Mouse (Mus musculus) CD4-positive, CD25-positive, alpha-beta regulatory T cell, adult 2 months (primary cell): Measurements from ENCODE around the gene Trf.
A peak's percentile ranks its signal among the peaks of the same experiment; 100 is the strongest.
"Not testable (repeated sequence)": the region's sequence is repeated elsewhere in the genome, so short reads cannot be mapped to it uniquely, and the experiment has no call there.

Experiments
- DNase-seq: peaks from one replicate; pipeline ENCODE4 v3.0.0-alpha.2; 2012; ENCODE audit warnings: low read depth, low spot score

The Trf gene

DNA sequence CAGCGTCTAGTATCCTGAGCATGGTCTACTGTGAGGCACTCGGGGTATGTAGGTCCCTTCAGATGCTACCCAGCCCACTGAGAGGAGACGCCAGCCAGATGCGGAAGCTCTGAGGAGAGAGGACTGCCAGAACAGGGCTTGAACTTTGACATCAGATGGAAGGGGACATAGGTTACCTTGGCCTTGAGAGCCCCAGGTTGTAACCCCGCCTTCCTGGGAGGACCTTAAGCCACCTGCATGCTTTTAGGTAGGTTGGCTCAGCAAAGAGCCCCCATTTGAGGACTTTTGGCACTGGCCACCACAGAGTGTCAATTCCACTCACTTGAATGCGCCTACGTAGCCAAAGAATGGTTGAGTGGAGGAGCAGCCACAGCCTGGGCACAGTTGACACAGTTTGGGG lies 5.5 kb downstream of the Trf start:
- no peak for DNase-seq

DNA sequence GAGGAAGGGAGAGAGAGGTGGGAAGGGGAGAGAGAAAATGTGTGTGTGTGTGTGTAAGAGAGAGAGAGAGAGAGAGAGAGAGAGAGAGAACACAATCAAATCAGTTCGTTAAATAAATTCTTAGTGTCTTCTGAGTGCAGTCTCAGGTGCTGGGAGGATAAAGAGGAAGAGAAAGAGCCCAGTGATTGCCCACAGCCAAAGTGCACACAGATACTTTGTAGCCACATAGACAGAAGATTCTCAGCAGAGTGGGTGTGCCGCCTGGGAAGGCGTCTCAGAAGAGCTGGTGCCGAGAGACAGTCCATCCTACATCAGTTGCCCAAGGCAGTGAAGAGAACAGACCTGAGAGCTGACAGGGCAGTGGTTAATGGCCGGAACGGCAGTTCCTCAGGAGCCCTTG lies 16.0 kb downstream of the Trf start:
- no peak for DNase-seq

DNA sequence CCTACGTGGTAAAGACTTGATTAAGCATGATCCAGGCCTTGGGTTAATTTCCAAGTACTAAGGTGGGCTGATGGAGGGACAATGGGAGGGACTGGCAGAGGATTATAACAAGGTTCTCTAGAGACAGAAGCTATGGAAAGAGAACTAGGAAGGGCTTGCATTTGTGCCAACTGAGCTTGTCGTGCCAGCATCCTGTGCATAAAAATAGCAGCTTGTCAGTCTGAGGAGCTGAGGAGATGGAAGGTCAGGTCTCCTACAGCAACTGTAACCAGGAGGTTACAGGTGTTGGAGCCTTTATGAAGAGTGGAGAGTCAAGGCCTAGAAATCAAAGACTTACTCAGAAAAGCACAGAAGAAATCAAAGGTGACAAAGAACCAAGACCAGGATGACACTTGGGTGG lies 16.6 kb downstream of the Trf start:
- DNase-seq = no peak

DNA sequence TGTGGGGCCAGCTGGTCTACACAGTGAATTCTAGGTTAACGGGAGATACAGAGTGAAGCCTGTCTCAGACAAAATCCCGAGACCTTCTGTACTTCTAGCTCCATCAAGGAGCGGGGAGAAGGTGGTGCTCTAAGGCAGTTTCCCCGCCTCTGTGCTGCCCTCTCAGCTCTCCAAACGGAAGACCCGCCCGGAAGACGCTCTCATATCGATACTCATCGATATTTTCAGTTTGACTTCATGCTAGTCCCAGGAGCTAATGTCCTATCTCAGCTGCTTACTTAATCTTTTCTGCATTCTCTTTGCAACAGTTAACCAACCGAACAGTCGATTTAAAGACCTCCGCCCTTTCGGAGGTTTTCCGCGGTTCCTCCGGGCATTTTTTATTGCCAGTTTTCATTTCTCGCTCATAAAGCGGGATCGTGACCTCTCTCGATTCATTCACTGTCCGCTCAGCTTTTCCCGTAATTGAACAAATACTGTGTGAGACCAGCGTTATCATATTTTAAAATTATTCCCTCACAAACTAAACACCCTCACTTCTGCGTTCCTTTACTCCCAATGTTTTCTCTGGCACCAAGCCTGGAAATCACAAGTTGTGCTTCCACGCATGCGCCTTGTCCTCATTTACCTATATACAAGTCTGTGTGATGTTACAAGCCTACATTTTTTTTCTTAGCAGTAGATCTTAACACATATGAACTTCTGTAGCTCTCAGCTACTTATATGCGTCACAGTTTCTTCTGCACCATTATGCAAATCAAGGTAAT lies 17.4 kb downstream of the Trf start:
- no peak for DNase-seq

DNA sequence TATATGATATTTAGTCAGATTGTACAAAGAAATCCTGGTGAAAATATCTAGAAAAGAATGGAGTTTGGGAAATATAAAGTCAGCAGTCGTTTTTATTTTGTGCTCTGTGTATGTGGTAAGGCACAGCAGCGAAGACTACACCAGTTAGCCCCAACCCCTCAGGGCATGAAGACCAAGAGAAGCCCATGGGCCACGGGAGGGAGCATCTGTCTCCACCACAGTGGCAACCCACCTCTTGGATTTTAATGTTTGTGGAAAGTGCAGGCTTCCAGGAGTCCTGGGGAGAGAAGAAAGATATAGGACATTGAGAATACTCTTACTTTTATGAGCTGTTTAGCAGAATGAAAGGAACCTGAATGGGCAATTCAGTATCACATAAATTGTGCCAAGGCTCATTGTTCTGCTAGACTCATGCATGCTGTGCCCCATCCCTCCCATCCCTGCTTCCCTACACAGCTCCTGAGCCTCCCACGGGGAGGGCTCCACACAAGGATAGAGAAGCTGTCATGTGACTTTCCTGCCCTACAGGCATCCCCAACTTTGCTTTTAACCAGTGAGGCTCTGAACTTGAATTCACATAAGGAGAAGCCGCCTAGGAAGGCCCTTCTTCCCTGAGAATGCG lies 21.3 kb downstream of the Trf start:
- no peak for DNase-seq

DNA sequence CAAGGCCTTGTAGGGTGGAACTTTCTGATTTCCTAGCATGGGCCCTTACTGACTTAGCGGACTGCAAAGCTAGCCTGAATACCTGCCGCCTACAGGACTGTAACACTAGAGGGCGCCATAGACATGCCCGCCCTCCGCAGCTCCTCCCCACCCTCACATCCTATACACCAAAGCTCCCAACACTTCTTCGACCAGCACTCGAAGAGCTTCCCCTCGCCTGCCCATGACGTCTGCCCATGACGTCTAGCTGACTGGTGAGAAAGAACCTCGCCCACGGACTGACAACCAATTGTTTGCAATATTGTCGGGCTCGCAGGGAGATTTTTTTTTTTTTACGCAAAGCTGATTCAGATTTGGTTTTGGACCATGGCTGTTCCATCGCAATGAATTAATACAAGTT lies 22.4 kb downstream of the Trf start:
- DNase-seq = peak; percentile 92

DNA sequence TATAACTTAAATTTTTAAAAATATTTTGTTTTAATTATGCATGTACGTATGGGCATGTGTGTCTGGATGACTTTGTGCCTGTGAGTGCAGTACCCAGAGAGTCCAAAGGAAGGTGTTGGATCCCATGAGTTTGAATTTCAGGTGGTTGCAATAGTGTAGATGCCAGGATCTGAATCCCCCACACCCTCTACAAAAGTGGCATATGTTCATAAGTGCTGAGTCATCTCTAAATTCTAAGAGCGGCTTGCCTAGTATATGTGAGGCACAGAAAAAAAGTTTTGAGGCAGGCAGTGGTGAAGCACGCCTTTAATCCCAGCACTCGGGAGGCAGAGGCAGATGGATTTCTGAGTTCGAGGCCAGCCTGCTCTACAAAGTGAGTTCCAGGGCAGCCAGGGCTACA lies 24.5 kb downstream of the Trf start:
- no peak for DNase-seq

DNA sequence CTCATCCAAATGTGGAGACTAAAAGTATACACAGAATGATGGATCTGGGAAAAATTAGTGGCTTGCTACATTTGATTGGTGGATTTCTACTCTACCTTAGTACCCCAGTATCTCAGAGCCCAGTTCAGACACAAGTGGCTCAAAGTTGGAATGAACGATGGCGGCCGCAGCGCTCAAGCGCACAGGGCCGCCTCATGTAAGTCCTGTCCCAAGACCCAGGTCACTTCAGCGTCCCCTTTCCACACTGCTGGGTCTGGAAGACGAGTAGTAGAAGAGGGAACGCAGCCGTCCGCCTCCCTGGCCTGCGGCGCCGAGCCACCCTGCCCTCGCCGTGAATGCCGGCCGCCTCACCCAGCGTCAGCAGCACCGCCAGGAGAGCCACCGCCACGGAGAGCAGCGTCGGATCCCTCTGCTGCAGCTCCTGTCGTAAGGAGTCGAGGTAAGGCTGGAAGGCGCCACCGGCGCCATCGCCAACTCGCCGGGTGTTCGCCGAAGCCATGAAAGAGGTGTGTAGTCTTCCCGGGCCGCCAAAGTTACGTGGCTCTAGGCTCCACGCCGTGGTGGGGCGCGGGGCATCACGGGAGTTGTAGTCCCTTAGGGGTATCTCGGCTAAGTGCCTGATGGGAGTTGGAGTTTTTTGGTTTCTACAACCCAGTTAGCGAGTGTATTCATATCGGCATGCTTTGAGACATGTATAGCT lies 28.5 kb downstream of the Trf start, which contains the start of gene Srprb:
Gene Srprb, minus strand, starts transcription at position 577 of the 700 bp plus-strand sequence.
- DNase-seq = peak; percentile 95

DNA sequence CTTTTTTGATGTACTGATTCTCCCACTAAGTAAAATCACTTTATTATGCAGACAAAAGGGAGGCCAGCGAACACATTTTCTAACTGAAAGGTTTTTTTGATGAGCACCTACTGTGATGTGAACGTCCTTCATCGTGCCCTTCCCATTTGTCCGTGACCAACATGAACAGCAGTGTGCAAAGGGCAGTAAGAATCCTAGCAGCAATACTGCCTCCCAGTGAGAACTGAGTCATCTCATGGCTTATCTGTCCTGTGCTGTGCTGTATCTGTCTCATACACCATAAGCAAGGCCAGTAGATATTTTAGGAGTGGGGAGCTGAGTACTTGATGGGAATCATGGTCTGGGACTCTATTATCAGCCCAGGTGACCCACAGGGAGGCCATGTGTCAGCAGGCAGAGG lies 41.8 kb downstream of the Trf start:
- DNase-seq = no peak

DNA sequence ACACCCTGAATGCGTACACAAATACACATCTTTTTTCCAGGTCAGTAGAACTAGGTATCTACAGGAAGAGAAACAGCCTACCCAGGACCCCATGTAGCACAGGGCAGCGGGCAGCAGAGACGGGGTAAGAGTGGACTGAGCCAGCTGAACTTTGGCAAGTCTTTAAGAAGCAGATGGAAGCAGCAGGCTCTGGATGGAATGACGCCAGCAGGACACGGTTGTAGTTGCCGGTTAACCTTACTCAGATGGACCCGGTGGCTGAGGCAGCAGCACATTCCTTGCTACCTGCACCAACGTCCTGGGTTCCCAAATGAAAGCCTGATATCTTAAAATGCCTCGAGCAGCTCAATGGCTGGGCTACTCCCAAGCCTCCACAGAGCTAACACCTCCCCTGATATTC lies 43.5 kb downstream of the Trf start:
- DNase-seq = no peak

DNA sequence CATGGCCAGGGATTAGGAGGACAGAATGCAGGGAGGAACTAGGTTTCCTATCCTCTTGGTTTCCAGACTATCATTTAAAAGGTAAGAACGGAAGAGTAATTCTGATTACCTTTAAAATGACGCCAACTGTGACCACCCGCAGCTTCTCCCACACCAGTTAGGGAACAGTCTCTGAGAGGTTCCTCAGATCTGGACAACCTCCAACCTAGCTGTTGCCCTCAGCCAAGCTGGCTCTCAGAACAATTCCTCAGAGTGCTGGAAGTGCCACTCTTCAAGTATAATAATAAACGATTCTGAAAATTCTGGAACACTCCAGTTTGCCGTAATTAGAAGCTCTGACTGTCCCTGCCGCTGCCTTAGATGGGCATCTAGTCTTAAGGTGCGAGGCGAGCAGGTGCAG lies 44.3 kb downstream of the Trf start:
- DNase-seq = no peak

DNA sequence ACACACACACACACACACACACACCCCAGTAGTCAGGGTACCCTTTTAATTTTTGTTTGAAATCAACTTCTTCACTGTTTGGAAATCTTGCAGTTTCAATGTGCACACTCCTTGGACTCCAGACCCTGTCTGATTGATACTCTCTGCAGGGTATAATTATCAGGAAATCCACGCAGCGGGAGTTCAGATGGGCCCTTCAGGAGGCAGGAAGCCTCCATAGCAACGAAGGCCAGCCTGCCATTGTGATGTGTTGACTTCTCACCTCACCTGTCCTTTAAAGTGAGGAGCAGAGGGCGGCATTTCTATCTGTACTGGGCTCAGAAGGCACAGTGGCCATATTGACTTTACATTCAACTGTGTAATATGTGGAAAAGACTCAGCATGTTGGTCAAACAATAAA lies 45.4 kb downstream of the Trf start:
- DNase-seq = no peak

DNA sequence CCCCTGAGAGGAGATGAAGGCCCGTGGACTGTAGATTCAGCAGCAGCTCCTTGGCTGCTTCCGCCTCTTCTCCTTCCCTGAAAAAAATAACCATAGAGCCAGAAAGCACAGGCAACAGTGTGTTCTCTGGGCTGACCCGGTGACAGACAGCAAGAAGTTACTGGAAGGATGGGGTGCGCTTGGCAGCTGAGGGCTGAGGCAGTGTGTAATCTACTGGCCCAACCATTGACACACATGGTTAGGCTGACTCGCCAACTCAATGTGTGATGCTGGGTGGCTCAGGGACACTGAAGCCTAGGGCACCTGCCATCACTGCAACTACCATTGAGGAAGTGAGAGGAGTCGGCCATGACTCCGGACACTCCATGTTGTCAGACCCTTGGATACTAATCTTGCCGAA lies 48.4 kb downstream of the Trf start:
- no peak for DNase-seq

DNA sequence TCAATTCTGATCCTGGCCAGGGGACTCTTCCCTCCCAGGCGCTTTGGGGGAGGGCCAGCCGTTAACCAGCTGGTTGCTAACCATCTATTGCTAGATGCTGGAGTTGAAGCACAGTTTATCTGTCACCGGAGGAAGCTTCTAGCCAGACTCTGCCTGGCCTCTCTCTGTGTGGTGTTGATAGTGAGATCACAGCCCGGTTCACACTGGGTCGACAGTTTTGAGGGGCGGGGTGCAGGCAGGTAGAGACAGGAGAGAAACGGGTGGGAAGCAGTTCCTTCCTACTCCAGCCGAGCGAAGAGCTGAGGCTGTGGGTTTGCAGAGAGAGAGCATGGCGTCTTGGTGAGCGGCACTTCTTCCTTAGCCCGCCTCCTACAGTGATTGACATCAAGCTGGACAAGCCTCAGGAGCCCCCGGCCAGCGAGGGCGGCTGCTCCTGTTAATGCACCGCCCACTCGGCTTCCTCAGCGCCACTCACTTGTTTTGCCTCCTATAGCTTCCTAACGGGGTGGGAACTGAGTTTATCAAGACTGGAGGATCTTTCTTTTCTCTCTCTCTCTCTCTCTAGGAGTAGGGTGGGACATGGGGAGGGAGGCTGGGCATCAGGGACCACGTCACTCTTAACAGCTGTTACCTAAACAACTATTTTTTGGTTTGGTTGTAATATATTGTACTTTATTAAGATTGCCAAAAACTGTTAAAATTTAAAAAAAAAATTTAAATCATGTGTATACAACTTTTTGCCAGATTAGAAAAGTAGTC lies 49.3 kb downstream of the Trf start:
- peak; percentile 80 for DNase-seq

DNA sequence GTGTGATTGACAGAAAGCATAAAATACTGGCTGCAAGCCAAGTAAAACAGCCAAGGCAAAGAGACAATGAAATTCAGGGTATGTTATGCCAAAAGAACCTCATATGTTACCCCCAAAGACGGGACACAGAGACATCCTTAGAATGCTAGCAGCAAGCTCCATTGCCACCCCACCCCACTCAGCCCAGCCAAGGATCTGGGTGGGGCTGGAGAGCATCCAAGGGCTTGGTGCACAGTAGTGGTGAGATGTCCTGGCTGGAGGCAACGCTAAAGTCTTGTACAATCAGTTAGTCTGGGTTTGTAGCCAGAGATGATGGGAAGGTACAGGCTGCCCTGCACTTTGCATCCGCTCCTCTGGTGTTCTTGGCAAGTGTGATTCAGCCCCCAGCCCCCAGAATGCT lies 49.9 kb downstream of the Trf start:
- no peak for DNase-seq

DNA sequence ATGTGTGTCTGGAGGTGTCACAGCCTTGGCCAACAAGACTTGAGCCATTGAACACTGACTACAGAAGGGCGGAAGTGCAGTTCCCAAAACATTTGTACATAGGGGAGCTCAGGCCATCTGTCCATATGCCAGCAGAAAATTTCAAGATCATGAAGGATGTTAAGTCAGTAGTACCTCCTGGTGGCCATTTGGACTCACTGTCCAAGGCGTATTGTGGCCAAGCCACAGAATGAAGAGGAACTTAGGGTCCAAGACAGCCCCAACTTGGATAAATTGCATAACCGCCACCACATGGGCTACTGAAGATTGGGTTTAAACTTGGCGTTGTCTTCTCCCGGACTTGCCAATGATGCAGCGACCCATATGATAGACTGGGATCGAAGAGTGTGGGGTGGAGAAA lies 54.6 kb downstream of the Trf start:
- DNase-seq = no peak

DNA sequence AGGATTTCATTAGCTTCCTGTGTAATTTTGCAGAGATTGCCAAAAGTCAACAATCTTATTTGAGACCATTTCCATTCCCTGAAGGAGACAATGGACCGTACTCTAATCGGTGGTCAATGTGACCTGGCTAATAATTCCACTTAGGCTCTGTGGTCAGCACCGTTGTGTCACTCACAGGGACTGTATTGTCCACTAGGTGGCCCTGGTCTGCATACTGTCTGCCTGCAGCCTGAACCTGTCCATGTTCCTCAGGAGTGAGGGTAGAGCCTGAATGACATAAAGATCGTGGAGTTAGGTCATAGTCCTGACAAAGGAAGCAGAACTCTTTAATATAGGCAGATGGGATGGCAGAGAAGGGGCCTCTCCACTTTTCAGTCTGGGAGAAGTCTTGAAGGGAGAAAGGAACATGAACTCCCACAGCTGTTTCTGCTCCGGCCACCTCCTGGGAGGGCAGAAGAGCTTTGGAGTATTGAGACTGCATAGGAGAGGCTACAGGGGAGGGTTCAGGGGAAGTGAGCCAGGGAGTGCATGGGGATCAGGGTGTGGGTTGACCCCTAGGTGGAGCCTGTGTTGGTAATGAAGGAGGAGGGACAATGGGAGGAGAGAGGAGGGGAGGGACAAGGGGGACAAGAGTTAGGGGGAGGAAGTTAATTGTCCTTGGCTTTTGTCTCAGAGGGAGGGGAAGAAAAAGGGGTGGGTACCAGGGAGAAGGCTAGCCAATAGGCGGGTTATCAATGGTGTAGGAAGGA lies 55.3 kb downstream of the Trf start:
- no peak for DNase-seq

DNA sequence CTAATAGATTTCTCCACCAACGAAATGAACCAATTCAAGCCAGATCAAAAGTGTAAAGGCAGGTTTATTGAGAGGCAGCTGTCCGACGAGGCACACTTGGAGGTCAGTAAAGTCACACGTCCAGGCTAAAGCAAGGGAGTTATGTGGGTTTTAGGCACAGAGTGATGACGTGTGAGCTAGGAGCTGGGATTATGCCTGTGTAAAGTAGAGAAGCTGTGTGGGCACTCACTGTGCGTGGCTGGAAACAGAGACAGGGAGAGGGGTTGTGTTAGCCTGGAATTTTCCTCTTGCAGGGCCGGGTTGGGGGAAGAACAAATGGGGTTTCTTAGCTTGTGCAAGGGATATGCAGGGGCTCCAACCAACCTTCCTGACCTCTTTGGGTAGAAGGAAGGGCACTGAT lies 61.5 kb downstream of the Trf start:
- DNase-seq = no peak

DNA sequence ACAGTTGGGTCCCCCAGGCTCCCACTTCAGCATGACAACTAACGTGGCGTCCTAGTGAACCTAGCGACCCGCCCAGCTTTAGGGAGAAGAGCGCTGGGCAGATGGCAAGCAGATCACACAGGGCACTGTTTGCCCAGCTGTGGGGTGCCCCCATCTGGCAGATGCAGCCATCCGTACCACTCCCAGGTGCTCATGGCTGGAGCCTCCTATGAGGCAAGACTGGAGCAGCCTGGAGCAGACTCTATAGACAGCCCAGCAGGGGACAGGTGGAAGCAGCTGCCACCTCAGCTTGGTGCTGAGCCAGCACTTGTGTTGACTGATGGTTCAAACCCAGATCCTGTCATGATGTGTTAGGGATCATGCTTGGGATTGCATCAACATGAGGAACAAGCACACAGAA lies 62.2 kb downstream of the Trf start:
- no peak for DNase-seq

DNA sequence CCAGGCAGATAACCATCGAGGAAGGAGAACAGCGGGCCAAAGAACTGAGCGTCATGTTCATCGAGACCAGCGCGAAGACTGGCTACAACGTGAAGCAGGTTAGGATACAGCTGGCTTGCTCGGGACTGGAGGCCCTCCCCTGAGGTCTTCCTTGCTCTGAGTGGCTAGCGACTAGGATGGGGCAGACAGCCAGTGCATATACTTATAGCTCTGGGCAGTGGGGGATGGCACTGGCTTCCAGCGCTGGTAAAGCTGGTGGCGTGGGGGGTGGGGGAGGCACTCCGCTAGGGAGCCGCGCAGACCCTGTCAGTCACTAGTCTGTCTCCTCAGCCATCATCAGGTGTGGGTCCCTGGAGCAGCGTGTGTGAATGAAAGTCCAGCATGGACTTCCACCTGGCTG lies 66.4 kb downstream of the Trf start:
- no peak for DNase-seq

DNA sequence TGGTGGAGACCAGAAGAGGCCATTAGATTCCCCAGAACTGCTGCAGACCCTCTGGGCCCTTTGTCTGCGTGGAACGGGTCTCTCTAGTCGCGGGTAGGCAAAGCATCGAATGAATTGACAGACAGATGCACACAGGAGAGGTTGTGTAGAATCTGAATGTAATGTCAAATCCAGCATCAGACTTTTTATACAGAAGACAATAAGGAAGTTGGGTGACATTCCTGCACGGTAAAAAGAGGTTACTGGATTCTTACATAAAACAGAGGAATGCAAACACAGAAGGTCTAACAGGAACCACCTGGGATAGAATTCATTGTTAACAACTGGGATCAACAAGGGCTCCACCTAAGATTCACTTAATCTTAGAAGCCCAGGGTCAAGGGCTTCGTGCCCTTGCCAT lies 75.1 kb downstream of the Trf start:
- DNase-seq = not testable (repeated sequence)

DNA sequence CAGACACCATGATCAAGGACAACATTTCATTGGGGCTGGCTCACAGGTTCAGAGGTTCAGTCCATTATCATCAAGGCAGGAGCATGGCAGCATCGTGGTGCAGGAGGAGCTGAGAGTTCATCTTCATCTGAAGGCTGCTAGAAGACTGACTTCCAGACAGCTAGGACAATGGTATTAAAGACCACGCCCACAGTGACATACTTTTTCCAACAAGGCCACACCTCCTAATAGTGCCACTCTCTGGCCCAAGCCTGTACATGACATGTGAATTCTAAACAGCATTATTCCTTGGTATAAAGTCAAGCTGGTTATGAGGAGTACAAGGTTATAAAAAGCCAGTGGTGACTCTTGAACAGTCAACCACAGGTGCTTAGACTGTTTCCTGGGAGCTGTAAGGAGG lies 75.7 kb downstream of the Trf start:
- no peak for DNase-seq
